Mouse (Mus musculus): ENCODE results near the gene Enox1. TPM values are rescaled to one million over a fixed set of nuclear protein-coding genes. Genes with fewer than 3 reads are reported as not detected.

Gene Enox1
- polyA plus RNA-seq, 1 experiment from 2014 or later: 0.09 TPM

DNA sequence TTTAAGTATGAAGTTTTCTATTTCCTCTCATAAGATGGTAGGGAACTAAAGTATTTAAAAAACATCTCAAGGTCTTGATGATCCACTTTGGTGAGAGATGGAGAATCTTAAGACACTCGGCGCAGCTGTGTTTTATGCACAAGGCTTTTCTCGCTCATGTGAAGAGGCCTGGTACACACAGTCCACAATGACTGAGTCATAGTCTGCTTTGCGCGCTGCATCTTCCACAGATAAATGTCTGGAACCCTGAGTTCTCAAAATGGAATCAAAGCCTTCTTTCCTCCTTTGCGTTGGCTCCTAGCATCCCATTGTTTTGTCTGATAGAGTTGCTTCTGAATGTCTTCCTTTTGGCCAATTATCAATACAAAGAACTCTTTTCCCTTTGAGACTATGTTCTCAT, 119.0 kb downstream of the Enox1 start:
- H3K36me3 ChIP-seq (replicated peaks; ENCODE audit: insufficient read depth, low read length): no peaks in the 10 kb centered on the region
- H3K4me1 ChIP-seq (ENCODE audit: insufficient read depth): no peaks in the 10 kb centered on the region
- H3K9ac ChIP-seq (replicated peaks): no peak overlapping the region
- no peak overlapping the region for H3K4me3 ChIP-seq (ENCODE audit: low read depth, low read length)
- 83% methylated on average over 6 of the region's 6 CpGs for whole genome bisulfite sequencing (ENCODE audit: insufficient replicate concordance)
- ATAC-seq (no peak), DNase-seq (no peak)
- no peaks in the 10 kb centered on the region for H3K9me3 ChIP-seq (ENCODE audit: low read length)
- no peaks in the 10 kb centered on the region for H3K27me3 ChIP-seq (ENCODE audit: insufficient read depth, low read length)
- TF ChIP-seq CTCF (IDR thresholded peaks at IDR 0.05; ENCODE audit: low read depth) (no peak), EP300 (IDR thresholded peaks at IDR 0.05; ENCODE audit: low read depth) (no peak)
- no peak overlapping the region for H3K27ac ChIP-seq (ENCODE audit: low read depth)
- no peak overlapping the region for H3K4me2 ChIP-seq (ENCODE audit: low read depth, low read length)

DNA sequence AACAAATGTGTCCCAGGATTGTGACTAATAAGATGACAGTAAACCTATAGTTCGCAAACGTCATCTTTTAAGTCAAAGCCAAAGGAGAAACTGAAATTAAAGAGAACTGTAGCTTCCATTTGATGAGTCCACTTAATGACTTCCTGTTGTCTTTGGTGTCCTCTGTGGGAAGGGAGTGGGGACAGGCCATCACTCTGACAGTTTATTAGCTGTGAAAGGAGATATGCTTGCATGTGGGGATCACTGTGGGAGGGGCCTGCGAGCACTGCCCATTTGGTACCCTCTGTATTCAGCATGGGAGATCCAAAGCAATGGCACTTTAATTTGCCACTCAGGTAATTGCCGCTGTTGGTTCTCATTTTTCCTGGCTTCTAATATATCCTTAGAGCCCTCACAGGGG, 122.6 kb downstream of the Enox1 start:
- no peaks in the 10 kb centered on the region for H3K27me3 ChIP-seq (ENCODE audit: insufficient read depth, low read length)
- no peak overlapping the region for H3K9ac ChIP-seq (replicated peaks)
- H3K4me1 ChIP-seq (ENCODE audit: insufficient read depth): no peaks in the 10 kb centered on the region
- H3K4me3 ChIP-seq (ENCODE audit: low read depth, low read length): no peak overlapping the region
- TF ChIP-seq EP300 (IDR thresholded peaks at IDR 0.05; ENCODE audit: low read depth) (no peak), CTCF (IDR thresholded peaks at IDR 0.05; ENCODE audit: low read depth) (no peak)
- no peak overlapping the region for H3K27ac ChIP-seq (ENCODE audit: low read depth)
- H3K4me2 ChIP-seq (ENCODE audit: low read depth, low read length): no peak overlapping the region
- DNase-seq: no peak
- H3K36me3 ChIP-seq (replicated peaks; ENCODE audit: insufficient read depth, low read length): no peaks in the 10 kb centered on the region
- no peaks in the 10 kb centered on the region for H3K9me3 ChIP-seq (ENCODE audit: low read length)
- no peak for ATAC-seq
- 70% methylated on average over 4 of the region's 4 CpGs for WGBS (ENCODE audit: insufficient replicate concordance)

DNA sequence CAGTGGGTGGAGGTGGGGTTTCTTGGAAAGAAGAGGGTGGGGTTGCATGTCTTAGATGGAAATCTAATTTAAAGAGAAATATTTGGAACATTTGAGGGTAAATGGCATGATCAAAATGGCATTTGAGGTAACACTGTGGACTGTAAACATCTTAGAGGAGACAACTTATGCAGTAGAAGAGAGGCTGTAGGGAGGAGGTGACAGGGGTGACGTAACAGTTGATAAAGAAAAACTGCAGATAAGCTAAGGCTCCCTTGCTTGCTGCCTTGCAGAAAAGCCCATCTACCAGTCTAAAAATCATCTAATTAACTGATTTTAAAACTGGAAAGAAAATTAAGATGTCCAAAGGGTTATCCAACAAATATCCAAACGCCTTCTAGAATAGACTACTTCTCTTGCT, 123.9 kb downstream of the Enox1 start:
- TF ChIP-seq CTCF (IDR thresholded peaks at IDR 0.05; ENCODE audit: low read depth) (no peak), EP300 (IDR thresholded peaks at IDR 0.05; ENCODE audit: low read depth) (no peak)
- Histone ChIP-seq H3K36me3 (replicated peaks; ENCODE audit: insufficient read depth, low read length) (no peaks in the 10 kb centered on the region), H3K4me2 (ENCODE audit: low read depth, low read length) (no peak overlapping the region), H3K4me3 (ENCODE audit: low read depth, low read length) (no peak overlapping the region), H3K9me3 (ENCODE audit: low read length) (no peaks in the 10 kb centered on the region), H3K27me3 (ENCODE audit: insufficient read depth, low read length) (no peaks in the 10 kb centered on the region), H3K27ac (ENCODE audit: low read depth) (no peak overlapping the region), H3K9ac (replicated peaks) (no peak overlapping the region), H3K4me1 (ENCODE audit: insufficient read depth) (no peaks in the 10 kb centered on the region)
- 63% methylated on average over 2 of the region's 2 CpGs for WGBS (ENCODE audit: insufficient replicate concordance)
- ATAC-seq (no peak), DNase-seq (no peak)

DNA sequence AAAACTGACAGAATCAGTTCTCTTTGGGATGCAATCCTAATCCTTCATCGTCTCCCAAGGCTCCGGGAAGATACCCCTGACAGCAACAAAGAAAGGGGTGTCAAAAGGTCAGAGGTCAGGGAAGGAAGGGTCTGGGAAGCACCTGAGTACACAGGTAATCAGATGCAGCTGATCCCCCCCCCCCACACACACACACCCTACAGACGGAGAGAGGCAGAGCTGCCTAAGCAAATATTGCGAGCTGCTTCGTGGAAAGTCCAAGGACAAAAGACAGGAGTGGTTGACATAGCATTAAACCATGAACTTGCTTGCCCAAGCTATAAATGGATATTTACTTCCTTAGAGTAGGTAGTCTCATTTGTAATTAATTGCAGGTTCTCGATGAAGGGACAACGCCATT, 124.3 kb downstream of the Enox1 start:
- TF ChIP-seq CTCF (IDR thresholded peaks at IDR 0.05; ENCODE audit: low read depth) (no peak), EP300 (IDR thresholded peaks at IDR 0.05; ENCODE audit: low read depth) (no peak)
- Histone ChIP-seq H3K4me1 (ENCODE audit: insufficient read depth) (no peaks in the 10 kb centered on the region), H3K4me2 (ENCODE audit: low read depth, low read length) (no peak overlapping the region), H3K9ac (replicated peaks) (no peak overlapping the region), H3K36me3 (replicated peaks; ENCODE audit: insufficient read depth, low read length) (no peaks in the 10 kb centered on the region), H3K27ac (ENCODE audit: low read depth) (no peak overlapping the region), H3K4me3 (ENCODE audit: low read depth, low read length) (no peak overlapping the region), H3K9me3 (ENCODE audit: low read length) (no peaks in the 10 kb centered on the region), H3K27me3 (ENCODE audit: insufficient read depth, low read length) (no peaks in the 10 kb centered on the region)
- ATAC-seq (no peak), DNase-seq (no peak)
- 57% methylated on average over 7 of the region's 7 CpGs for whole genome bisulfite sequencing (ENCODE audit: insufficient replicate concordance)

DNA sequence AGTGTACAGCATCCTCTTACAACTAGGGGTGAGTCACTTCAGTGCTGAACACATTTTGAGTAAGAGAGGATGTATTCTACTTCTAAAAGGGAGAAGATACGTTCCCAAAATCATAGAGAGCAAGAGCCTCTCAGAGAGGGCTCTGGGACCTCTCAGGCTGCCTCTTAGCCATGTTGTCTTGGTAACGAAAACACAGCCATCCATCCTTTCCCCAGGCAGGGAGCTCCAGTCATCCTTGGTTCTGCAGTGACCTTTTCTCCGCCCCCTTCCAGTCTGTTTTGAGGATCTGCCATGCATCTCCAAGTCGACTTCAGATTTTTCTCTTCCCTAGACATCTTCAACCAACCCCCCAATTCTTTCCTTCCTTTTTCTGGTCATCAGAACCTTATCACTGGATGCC, 127.4 kb downstream of the Enox1 start:
- 64% methylated on average over 4 of the region's 4 CpGs for WGBS (ENCODE audit: insufficient replicate concordance)
- no peak for TF ChIP-seq EP300 (IDR thresholded peaks at IDR 0.05; ENCODE audit: low read depth)
- no peak for TF ChIP-seq CTCF (IDR thresholded peaks at IDR 0.05; ENCODE audit: low read depth)
- H3K27me3 ChIP-seq (ENCODE audit: insufficient read depth, low read length): no peaks in the 10 kb centered on the region
- no peak overlapping the region for H3K4me3 ChIP-seq (ENCODE audit: low read depth, low read length)
- ATAC-seq (no peak), DNase-seq (no peak)
- no peak overlapping the region for H3K27ac ChIP-seq (ENCODE audit: low read depth)
- no peaks in the 10 kb centered on the region for H3K4me1 ChIP-seq (ENCODE audit: insufficient read depth)
- no peak overlapping the region for H3K9ac ChIP-seq (replicated peaks)
- H3K36me3 ChIP-seq (replicated peaks; ENCODE audit: insufficient read depth, low read length): no peaks in the 10 kb centered on the region
- no peak overlapping the region for H3K4me2 ChIP-seq (ENCODE audit: low read depth, low read length)
- H3K9me3 ChIP-seq (ENCODE audit: low read length): no peaks in the 10 kb centered on the region

DNA sequence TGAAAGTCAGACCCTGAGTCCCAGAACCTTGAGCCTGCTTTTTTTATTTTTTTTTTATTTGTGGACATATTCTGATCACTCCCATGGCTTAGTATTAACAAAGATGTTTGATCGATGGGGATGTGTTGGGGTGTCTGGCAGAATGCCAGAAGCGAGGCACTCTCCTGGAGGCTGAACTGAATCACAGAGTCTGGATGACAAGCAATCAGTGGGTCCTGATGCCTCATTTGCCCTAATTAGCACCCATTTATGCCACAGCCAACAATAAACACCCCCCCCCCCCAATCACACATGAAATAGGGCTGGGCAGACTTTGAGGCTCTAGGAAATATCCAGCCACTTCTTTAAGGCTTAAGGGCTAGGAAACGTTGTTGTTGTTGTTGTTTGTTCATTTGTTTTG, 128.9 kb downstream of the Enox1 start:
- DNase-seq: no peak

DNA sequence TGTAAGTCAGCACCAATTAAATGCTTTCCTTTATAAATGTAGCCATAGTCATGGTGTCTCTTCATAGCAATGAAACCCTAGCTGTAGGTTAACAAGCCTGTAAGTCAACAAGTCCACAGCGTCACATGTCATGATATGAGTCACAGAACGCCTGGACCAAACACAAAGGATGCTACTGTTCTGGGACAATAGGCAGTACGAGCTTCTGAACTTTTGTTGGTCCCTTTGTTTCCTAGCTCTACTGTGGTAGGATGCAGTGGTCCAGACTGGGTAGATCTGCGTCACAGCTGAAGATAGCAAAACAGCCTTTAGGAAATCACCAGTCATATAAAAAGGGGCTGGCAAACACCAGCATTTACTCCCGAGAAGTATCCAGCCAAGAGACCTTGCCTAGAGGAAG, 135.2 kb downstream of the Enox1 start:
- no peak for TF ChIP-seq CTCF (IDR thresholded peaks at IDR 0.05; ENCODE audit: low read depth)
- TF ChIP-seq EP300 (IDR thresholded peaks at IDR 0.05; ENCODE audit: low read depth): no peak
- Histone ChIP-seq H3K27ac (ENCODE audit: low read depth) (no peak overlapping the region), H3K4me3 (ENCODE audit: low read depth, low read length) (no peak overlapping the region), H3K4me2 (ENCODE audit: low read depth, low read length) (no peak overlapping the region), H3K9ac (replicated peaks) (no peak overlapping the region), H3K4me1 (ENCODE audit: insufficient read depth) (no peaks in the 10 kb centered on the region), H3K27me3 (ENCODE audit: insufficient read depth, low read length) (no peaks in the 10 kb centered on the region), H3K36me3 (replicated peaks; ENCODE audit: insufficient read depth, low read length) (no peaks in the 10 kb centered on the region), H3K9me3 (ENCODE audit: low read length) (no peaks in the 10 kb centered on the region)
- DNase-seq: no peak
- 83% methylated on average over 5 of the region's 5 CpGs for WGBS (ENCODE audit: insufficient replicate concordance)
- ATAC-seq: no peak

More for the DNA sequence above, 128.9 kb downstream of the Enox1 start:
- Histone ChIP-seq H3K4me2 (ENCODE audit: low read depth, low read length) (no peak overlapping the region), H3K9me3 (ENCODE audit: low read length) (no peaks in the 10 kb centered on the region), H3K36me3 (replicated peaks; ENCODE audit: insufficient read depth, low read length) (no peaks in the 10 kb centered on the region), H3K9ac (replicated peaks) (no peak overlapping the region), H3K27me3 (ENCODE audit: insufficient read depth, low read length) (no peaks in the 10 kb centered on the region), H3K4me3 (ENCODE audit: low read depth, low read length) (no peak overlapping the region), H3K4me1 (ENCODE audit: insufficient read depth) (no peaks in the 10 kb centered on the region), H3K27ac (ENCODE audit: low read depth) (no peak overlapping the region)
- no peak for ATAC-seq
- TF ChIP-seq CTCF (IDR thresholded peaks at IDR 0.05; ENCODE audit: low read depth) (no peak), EP300 (IDR thresholded peaks at IDR 0.05; ENCODE audit: low read depth) (no peak)
- WGBS (ENCODE audit: insufficient replicate concordance): 79% methylated on average over 3 of the region's 3 CpGs
